Mouse (Mus musculus): ENCODE measurements around the gene Adad1. TPM values are rescaled to one million over a fixed set of nuclear protein-coding genes. Genes with fewer than 3 reads are reported as not detected.

Gene Adad1
- total RNA-seq, 2 experiments from 2014 or later = 0.42 TPM; not detected in 1

DNA sequence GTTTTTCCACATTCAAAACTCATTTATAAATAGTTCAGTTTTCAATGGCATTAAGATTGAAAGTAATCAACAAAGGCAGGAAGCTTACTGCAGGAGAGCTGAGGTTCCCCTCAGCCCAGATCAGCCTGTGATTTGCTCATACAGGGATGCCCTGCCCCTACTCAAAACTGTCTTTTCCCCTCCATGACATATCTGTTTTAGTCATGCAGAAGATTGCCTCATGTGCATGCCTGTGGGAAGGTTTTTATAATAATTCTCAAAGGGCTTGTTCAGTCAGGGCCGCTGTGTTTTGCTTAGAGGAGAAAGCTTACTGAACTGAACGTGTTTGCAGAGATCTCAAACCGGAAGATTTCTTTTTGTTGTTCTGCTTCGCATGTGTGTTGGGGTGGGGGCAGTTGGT lies 97.8 kb downstream of the Adad1 start:
- DNase-seq (ENCODE audit: low spot score in 2 of 2) = no peak

DNA sequence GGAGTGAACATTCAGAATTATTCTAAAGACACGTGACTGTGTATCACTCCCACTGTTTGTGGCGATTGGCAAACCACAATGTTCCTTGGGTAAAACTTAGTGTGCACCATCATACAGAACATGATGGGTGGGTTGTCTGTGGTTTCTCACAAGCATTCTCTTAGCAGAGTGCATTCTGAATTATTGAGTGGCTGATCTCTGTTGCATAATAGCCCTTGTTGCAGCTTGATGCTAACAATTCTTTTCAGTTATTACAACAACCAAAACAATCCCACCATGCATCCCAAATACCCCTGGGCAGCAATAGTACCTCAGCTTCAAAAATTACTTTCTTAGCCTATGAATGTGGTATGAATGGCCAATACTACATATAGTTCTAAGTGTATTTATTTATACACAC lies 106.0 kb downstream of the Adad1 start:
- DNase-seq (ENCODE audit: low spot score in 2 of 2) = no peak

Other genes starting within 250 kb of the Adad1 start
- 10 to 100 TPM; 39.4 to 48.7 TPM for gene 4932438A13Rik, start 200.4 kb upstream of the Adad1 start, total RNA-seq (2021)
- gene Il2, start 62.4 kb downstream of the Adad1 start, total RNA-seq (2021) = not detected
- not detected for gene Il21, start 169.1 kb downstream of the Adad1 start, total RNA-seq (2021)
- 1 to 10 TPM; 3.8 to 4.0 TPM for gene Bbs12, start 249.0 kb downstream of the Adad1 start, total RNA-seq (2021)
- 1 to 10 TPM; 1.7 to 1.8 TPM for gene Cetn4, start 249.2 kb downstream of the Adad1 start, total RNA-seq (2021)